Mouse (Mus musculus): ENCODE measurements around the gene Cyp1a1. TPM values are rescaled to one million over a fixed set of nuclear protein-coding genes. Genes with fewer than 3 reads are reported as not detected.

Gene Cyp1a1
- polyA plus RNA-seq, 1 experiment from 2014 or later, result 0.66 TPM

GRCm38 (mm10) chr9:57661552-57661951 lies 26.2 kb upstream of the Cyp1a1 start:
- Histone ChIP-seq H3K27me3 (replicated peaks; ENCODE audit: control insufficient read depth, insufficient read depth, low read length) (no peaks in the 10 kb centered on the region), H3K4me3 (ENCODE audit: low read depth, low read length) (no peak overlapping the region), H3K9ac (ENCODE audit: low read depth, low read length) (no peak overlapping the region), H3K27ac (ENCODE audit: low read depth, low read length) (no peak overlapping the region), H3K9me3 (ENCODE audit: control insufficient read depth, low read length) (no peaks in the 10 kb centered on the region), H3K36me3 (ENCODE audit: control insufficient read depth, insufficient read depth, low read length) (no peaks in the 10 kb centered on the region), H3K4me1 (replicated peaks; ENCODE audit: control insufficient read depth, insufficient read depth, low read length) (peaks cover 6% of the 10 kb centered on the region), H3K4me2 (no peak overlapping the region)
- ATAC-seq (replicated peaks; ENCODE audit: low FRiP score), result no peak
- 55% methylated on average over 3 of the region's 3 CpGs for WGBS
- DNase-seq (ENCODE audit: low spot score), result no peak

DNA sequence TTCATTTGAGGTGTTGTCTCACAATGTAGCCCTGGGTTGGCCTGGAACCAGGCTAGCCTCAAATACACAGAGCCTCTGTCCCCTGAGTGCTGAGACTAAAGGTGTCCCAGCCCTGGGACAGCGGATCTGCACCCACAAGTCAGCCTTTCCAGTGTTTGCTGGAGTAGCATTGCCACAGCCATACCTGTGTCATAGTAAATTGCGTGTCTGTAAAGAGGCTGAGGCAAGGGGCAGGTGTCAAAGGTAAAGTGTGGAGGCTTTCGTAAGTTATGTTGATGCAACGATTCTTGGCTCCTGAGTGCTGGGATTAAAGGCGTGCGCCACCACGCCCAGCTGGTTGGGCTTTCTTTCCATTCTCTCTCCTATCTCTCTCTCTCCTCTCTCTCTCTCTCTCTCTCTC lies 23.1 kb upstream of the Cyp1a1 start:
- Histone ChIP-seq H3K4me3 (ENCODE audit: low read depth, low read length) (no peak overlapping the region), H3K27me3 (replicated peaks; ENCODE audit: control insufficient read depth, insufficient read depth, low read length) (no peaks in the 10 kb centered on the region), H3K9ac (ENCODE audit: low read depth, low read length) (no peak overlapping the region), H3K4me1 (replicated peaks; ENCODE audit: control insufficient read depth, insufficient read depth, low read length) (peaks cover 6% of the 10 kb centered on the region), H3K9me3 (ENCODE audit: control insufficient read depth, low read length) (no peaks in the 10 kb centered on the region), H3K4me2 (no peak overlapping the region), H3K36me3 (ENCODE audit: control insufficient read depth, insufficient read depth, low read length) (no peaks in the 10 kb centered on the region), H3K27ac (ENCODE audit: low read depth, low read length) (no peak overlapping the region)
- 57% methylated on average over 7 of the region's 7 CpGs for WGBS
- ATAC-seq (replicated peaks; ENCODE audit: low FRiP score), result no peak
- no peak for DNase-seq (ENCODE audit: low spot score)

GRCm38 (mm10) chr9:57666536-57666935 lies 21.2 kb upstream of the Cyp1a1 start:
- Histone ChIP-seq H3K4me3 (ENCODE audit: low read depth, low read length) (no peak overlapping the region), H3K27ac (ENCODE audit: low read depth, low read length) (no peak overlapping the region), H3K36me3 (ENCODE audit: control insufficient read depth, insufficient read depth, low read length) (no peaks in the 10 kb centered on the region), H3K9ac (ENCODE audit: low read depth, low read length) (no peak overlapping the region), H3K4me2 (no peak overlapping the region), H3K4me1 (replicated peaks; ENCODE audit: control insufficient read depth, insufficient read depth, low read length) (no peaks in the 10 kb centered on the region; the same call in 1 of the 2 replicates), H3K9me3 (ENCODE audit: control insufficient read depth, low read length) (no peaks in the 10 kb centered on the region), H3K27me3 (replicated peaks; ENCODE audit: control insufficient read depth, insufficient read depth, low read length) (no peaks in the 10 kb centered on the region)
- 75% methylated on average over 8 of the region's 8 CpGs for WGBS
- ATAC-seq (replicated peaks; ENCODE audit: low FRiP score) (no peak), DNase-seq (ENCODE audit: low spot score) (no peak)

- H3K4me2 ChIP-seq, result no peak overlapping the region
- H3K27me3 ChIP-seq (replicated peaks; ENCODE audit: control insufficient read depth, insufficient read depth, low read length), result no peaks in the 10 kb centered on the region
- no peak for ATAC-seq (replicated peaks; ENCODE audit: low FRiP score)
- no peaks in the 10 kb centered on the region for H3K36me3 ChIP-seq (ENCODE audit: control insufficient read depth, insufficient read depth, low read length)
- H3K9ac ChIP-seq (ENCODE audit: low read depth, low read length), result no peak overlapping the region
- H3K9me3 ChIP-seq (ENCODE audit: control insufficient read depth, low read length), result no peaks in the 10 kb centered on the region
- H3K4me1 ChIP-seq (replicated peaks; ENCODE audit: control insufficient read depth, insufficient read depth, low read length), result no peaks in the 10 kb centered on the region; the same call in 1 of the 2 replicates
- 59% methylated on average over 3 of the region's 3 CpGs for WGBS
- DNase-seq (ENCODE audit: low spot score), result no peak
- H3K4me3 ChIP-seq (ENCODE audit: low read depth, low read length), result no peak overlapping the region
- no peak overlapping the region for H3K27ac ChIP-seq (ENCODE audit: low read depth, low read length)
Observed at GRCm38 (mm10) chr9:57667136-57667535, 20.6 kb upstream of the Cyp1a1 start.

GRCm38 (mm10) chr9:57667817-57668216 lies 19.9 kb upstream of the Cyp1a1 start:
- H3K27ac ChIP-seq (ENCODE audit: low read depth, low read length), result no peak overlapping the region
- H3K9ac ChIP-seq (ENCODE audit: low read depth, low read length), result no peak overlapping the region
- no peaks in the 10 kb centered on the region for H3K9me3 ChIP-seq (ENCODE audit: control insufficient read depth, low read length)
- no peaks in the 10 kb centered on the region; the same call in 1 of the 2 replicates for H3K4me1 ChIP-seq (replicated peaks; ENCODE audit: control insufficient read depth, insufficient read depth, low read length)
- no peaks in the 10 kb centered on the region for H3K36me3 ChIP-seq (ENCODE audit: control insufficient read depth, insufficient read depth, low read length)
- no peak overlapping the region for H3K4me3 ChIP-seq (ENCODE audit: low read depth, low read length)
- no peak overlapping the region for H3K4me2 ChIP-seq
- WGBS, result 56% methylated on average over 11 of the region's 11 CpGs
- no peaks in the 10 kb centered on the region for H3K27me3 ChIP-seq (replicated peaks; ENCODE audit: control insufficient read depth, insufficient read depth, low read length)
- DNase-seq (ENCODE audit: low spot score), result no peak
- no peak for ATAC-seq (replicated peaks; ENCODE audit: low FRiP score)

DNA sequence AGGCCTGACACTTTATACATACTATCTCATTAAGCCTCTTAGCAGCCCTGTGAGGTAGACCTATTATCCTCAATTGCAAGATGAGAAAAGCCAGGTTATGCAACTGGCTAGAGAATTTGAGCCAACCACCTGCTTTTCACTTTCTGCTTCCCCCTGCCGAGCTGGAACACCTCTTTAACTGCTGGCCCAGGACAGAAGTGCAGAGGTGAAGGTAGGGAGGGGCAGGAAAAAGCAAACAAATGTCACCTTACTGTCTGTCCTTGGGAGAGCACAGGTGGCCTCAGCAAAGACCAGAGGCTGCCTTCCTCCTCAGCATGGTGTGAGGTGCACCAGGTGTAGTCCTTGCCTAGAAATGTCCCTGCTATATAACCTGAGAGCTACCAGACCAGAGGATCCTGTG lies 19.5 kb upstream of the Cyp1a1 start:
- Histone ChIP-seq H3K4me1 (replicated peaks; ENCODE audit: control insufficient read depth, insufficient read depth, low read length) (no peaks in the 10 kb centered on the region; the same call in 1 of the 2 replicates), H3K9ac (ENCODE audit: low read depth, low read length) (no peak overlapping the region), H3K9me3 (ENCODE audit: control insufficient read depth, low read length) (no peaks in the 10 kb centered on the region), H3K27ac (ENCODE audit: low read depth, low read length) (no peak overlapping the region), H3K36me3 (ENCODE audit: control insufficient read depth, insufficient read depth, low read length) (no peaks in the 10 kb centered on the region), H3K27me3 (replicated peaks; ENCODE audit: control insufficient read depth, insufficient read depth, low read length) (no peaks in the 10 kb centered on the region), H3K4me3 (ENCODE audit: low read depth, low read length) (no peak overlapping the region), H3K4me2 (no peak overlapping the region)
- no peak for ATAC-seq (replicated peaks; ENCODE audit: low FRiP score)
- no peak for DNase-seq (ENCODE audit: low spot score)
- 30% methylated on average over 1 of the region's 1 CpGs for WGBS

DNA sequence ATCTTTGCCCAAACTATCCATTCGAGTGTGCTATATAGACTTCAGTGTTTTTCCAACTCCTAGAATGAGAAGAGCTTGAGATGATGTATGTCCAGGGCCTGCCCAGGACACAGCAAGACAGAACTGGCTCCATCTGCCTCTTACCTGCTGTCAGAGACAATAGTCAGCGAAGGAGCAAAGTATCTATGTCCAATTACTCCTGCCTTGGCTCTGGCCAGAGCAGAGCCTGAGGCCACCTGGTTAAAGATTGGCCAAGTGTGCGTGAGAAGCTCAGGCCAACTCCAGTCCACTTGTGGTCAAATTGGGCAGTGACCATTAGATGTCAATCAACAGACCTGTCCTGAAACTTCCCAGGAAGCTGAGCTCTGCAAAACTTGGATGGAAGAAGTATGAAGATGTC lies 18.2 kb upstream of the Cyp1a1 start:
- WGBS, result 76% methylated on average over 3 of the region's 3 CpGs
- Histone ChIP-seq H3K36me3 (ENCODE audit: control insufficient read depth, insufficient read depth, low read length) (no peaks in the 10 kb centered on the region), H3K9ac (ENCODE audit: low read depth, low read length) (no peak overlapping the region), H3K27me3 (replicated peaks; ENCODE audit: control insufficient read depth, insufficient read depth, low read length) (no peaks in the 10 kb centered on the region), H3K4me2 (no peak overlapping the region), H3K9me3 (ENCODE audit: control insufficient read depth, low read length) (no peaks in the 10 kb centered on the region), H3K4me3 (ENCODE audit: low read depth, low read length) (no peak overlapping the region), H3K27ac (ENCODE audit: low read depth, low read length) (no peak overlapping the region), H3K4me1 (replicated peaks; ENCODE audit: control insufficient read depth, insufficient read depth, low read length) (no peaks in the 10 kb centered on the region; the same call in 1 of the 2 replicates)
- ATAC-seq (replicated peaks; ENCODE audit: low FRiP score), result no peak
- DNase-seq (ENCODE audit: low spot score), result no peak

DNA sequence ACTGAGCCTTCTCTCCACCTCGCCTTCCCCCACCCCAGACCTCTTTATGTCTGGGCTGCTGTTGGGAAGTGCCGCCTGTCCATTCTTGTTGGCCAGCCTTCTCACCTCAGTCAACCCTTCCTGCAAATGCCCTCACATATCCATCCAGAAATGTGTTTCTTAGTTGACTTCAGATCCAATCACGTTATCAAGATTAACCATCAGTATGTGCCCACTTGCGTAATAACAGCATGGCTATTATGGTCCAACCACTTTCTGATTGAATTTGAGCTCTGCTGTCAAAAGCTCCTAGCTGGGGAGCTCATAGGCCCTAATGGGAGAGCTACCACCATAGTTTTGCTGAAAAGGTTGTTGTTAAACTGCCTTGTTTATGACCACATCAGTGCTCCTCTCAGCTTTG lies 16.7 kb upstream of the Cyp1a1 start:
- Histone ChIP-seq H3K9ac (ENCODE audit: low read depth, low read length) (no peak overlapping the region), H3K4me1 (replicated peaks; ENCODE audit: control insufficient read depth, insufficient read depth, low read length) (no peaks in the 10 kb centered on the region; the same call in 1 of the 2 replicates), H3K4me3 (ENCODE audit: low read depth, low read length) (no peak overlapping the region), H3K4me2 (no peak overlapping the region), H3K27me3 (replicated peaks; ENCODE audit: control insufficient read depth, insufficient read depth, low read length) (no peaks in the 10 kb centered on the region), H3K36me3 (ENCODE audit: control insufficient read depth, insufficient read depth, low read length) (no peaks in the 10 kb centered on the region), H3K27ac (ENCODE audit: low read depth, low read length) (no peak overlapping the region), H3K9me3 (ENCODE audit: control insufficient read depth, low read length) (no peaks in the 10 kb centered on the region)
- DNase-seq (ENCODE audit: low spot score) (no peak), ATAC-seq (replicated peaks; ENCODE audit: low FRiP score) (no peak)
- whole genome bisulfite sequencing, result 89% methylated on average over 4 of the region's 4 CpGs

GRCm38 (mm10) chr9:57671500-57671899 lies 16.2 kb upstream of the Cyp1a1 start:
- H3K4me2 ChIP-seq, result no peak overlapping the region
- H3K27me3 ChIP-seq (replicated peaks; ENCODE audit: control insufficient read depth, insufficient read depth, low read length), result no peaks in the 10 kb centered on the region
- H3K9ac ChIP-seq (ENCODE audit: low read depth, low read length), result no peak overlapping the region
- ATAC-seq (replicated peaks; ENCODE audit: low FRiP score) (no peak), DNase-seq (ENCODE audit: low spot score) (no peak)
- 69% methylated on average over 5 of the region's 5 CpGs for WGBS
- no peaks in the 10 kb centered on the region for H3K36me3 ChIP-seq (ENCODE audit: control insufficient read depth, insufficient read depth, low read length)
- H3K4me3 ChIP-seq (ENCODE audit: low read depth, low read length), result no peak overlapping the region
- H3K4me1 ChIP-seq (replicated peaks; ENCODE audit: control insufficient read depth, insufficient read depth, low read length), result no peaks in the 10 kb centered on the region; the same call in 1 of the 2 replicates
- no peak overlapping the region; the same call in 1 of the 2 replicates for H3K27ac ChIP-seq (ENCODE audit: low read depth, low read length)
- no peaks in the 10 kb centered on the region for H3K9me3 ChIP-seq (ENCODE audit: control insufficient read depth, low read length)
